Mouse (Mus musculus) left cerebral cortex, postnatal 25 days (tissue): ENCODE results near the gene Jakmip3. TPM values are rescaled to one million over a fixed set of nuclear protein-coding genes. Genes with fewer than 3 reads are reported as not detected.
A peak's percentile ranks its signal among the peaks of the same experiment; 100 is the strongest.

Experiments
- DNase-seq, 2 experiments: peaks; one replicate each; pipeline ENCODE4 v3.0.0; 2022; ENCODE audit warnings: low spot score in 2 of 2, mixed read lengths in 1 of 2
- intact Hi-C: fragments of 180-260 bp; cut with DNase I; formaldehyde crosslinking; loops from one replicate; pipeline ENCODE4 v1.15.1; 2025
- total RNA-seq, 2 experiments: library from RNA; stranded (reverse); gene quantifications; 2 replicates each; pipeline ENCODE4 v1.2.3; 2021

The Jakmip3 gene
- total RNA-seq, 2 experiments from 2014 or later = 43.0 to 52.4 TPM

- peak in 1 of 2 experiments; percentile 24 for DNase-seq
- intact Hi-C loops = no loop called here
Observed at GRCm38 (mm10) chr7:139017249-139017903, 76.8 kb downstream of the Jakmip3 start.

GRCm38 (mm10) chr7:139020884-139021283 lies 80.4 kb downstream of the Jakmip3 start:
- intact Hi-C loops = no loop called here
- DNase-seq = no peak

- no peak for DNase-seq
- intact Hi-C loops = no loop called here
Observed at GRCm38 (mm10) chr7:139021326-139021725, 80.8 kb downstream of the Jakmip3 start.

- intact Hi-C loops = no loop called here
- no peak for DNase-seq
Observed at GRCm38 (mm10) chr7:139027136-139027535, 86.6 kb downstream of the Jakmip3 start.

GRCm38 (mm10) chr7:139031215-139031614 lies 90.7 kb downstream of the Jakmip3 start:
- intact Hi-C loops = no loop called here
- DNase-seq = no peak

- no peak for DNase-seq
- intact Hi-C loops = no loop called here
Observed at GRCm38 (mm10) chr7:139063406-139063805, 122.9 kb downstream of the Jakmip3 start.

GRCm38 (mm10) chr7:139068182-139068623 lies 127.7 kb downstream of the Jakmip3 start:
- peak; percentile 79 to 88 for DNase-seq
- intact Hi-C loops = loop anchor here (1.0 kb wide), 1 partner anchor 36 kb away; no protein-coding TSS in a partner anchor

- intact Hi-C loops = no loop called here
- no peak for DNase-seq
Observed at GRCm38 (mm10) chr7:139074189-139074588, 133.7 kb downstream of the Jakmip3 start.

GRCm38 (mm10) chr7:139075054-139075794 lies 134.7 kb downstream of the Jakmip3 start:
- intact Hi-C loops = no loop called here
- DNase-seq = no peak

GRCm38 (mm10) chr7:139077283-139077682 lies 136.8 kb downstream of the Jakmip3 start:
- intact Hi-C loops = no loop called here
- DNase-seq = peak in 1 of 2 experiments; percentile 24

- intact Hi-C loops = no loop called here
Observed at GRCm38 (mm10) chr7:139078181-139078580, 137.7 kb downstream of the Jakmip3 start.

GRCm38 (mm10) chr7:139079141-139079540 lies 138.6 kb downstream of the Jakmip3 start:
- no peak for DNase-seq
- intact Hi-C loops = no loop called here

More at GRCm38 (mm10) chr7:139078181-139078580, 137.7 kb downstream of the Jakmip3 start:
- no peak for DNase-seq

- no peak for DNase-seq
- intact Hi-C loops = no loop called here
Observed at GRCm38 (mm10) chr7:139080714-139081113, 140.2 kb downstream of the Jakmip3 start.

GRCm38 (mm10) chr7:139081158-139081557 lies 140.6 kb downstream of the Jakmip3 start:
- intact Hi-C loops = no loop called here
- no peak for DNase-seq

- intact Hi-C loops = no loop called here
- DNase-seq = no peak
Observed at GRCm38 (mm10) chr7:139082281-139082680, 141.8 kb downstream of the Jakmip3 start.

- no peak for DNase-seq
- intact Hi-C loops = no loop called here
Observed at GRCm38 (mm10) chr7:139084316-139084715, 143.8 kb downstream of the Jakmip3 start.

- intact Hi-C loops = no loop called here
- peak; percentile 92 to 96 for DNase-seq
Observed at GRCm38 (mm10) chr7:139085629-139086194, 145.2 kb downstream of the Jakmip3 start, which contains the start of gene Dpysl4. Dpysl4 (plus strand) TSS chr7:139086001.

- DNase-seq = no peak
- intact Hi-C loops = no loop called here
Observed at GRCm38 (mm10) chr7:139086195-139087158, 145.9 kb downstream of the Jakmip3 start.

GRCm38 (mm10) chr7:139087801-139088200 lies 147.3 kb downstream of the Jakmip3 start:
- DNase-seq = peak in 1 of 2 experiments; percentile 28

More at GRCm38 (mm10) chr7:139087801-139088200, 147.3 kb downstream of the Jakmip3 start:
- intact Hi-C loops = no loop called here
